Mouse (Mus musculus) forebrain, postnatal 0 days (tissue): Measurements from ENCODE around the gene Ywhae. TPM values are rescaled to one million over a fixed set of nuclear protein-coding genes. Genes with fewer than 3 reads are reported as not detected.

Experiments used
- ATAC-seq: fragments of 200-750 bp; cut with Nextera tagmentation; 2 replicates; pipeline ENCODE4 v1.8.0; 2017; ENCODE audit warnings: mild to moderate bottlenecking, moderate library complexity
- DNase-seq: peaks from one replicate; pipeline ENCODE4 v3.0.0-alpha.2; 2015
- H3K27ac ChIP-seq: fragments of 300-500 bp; sonication (generic); 2 replicates; pipeline ENCODE4 v1.5.1; 2014; ENCODE audit warnings: low read depth, mild to moderate bottlenecking, antibody characterized with exemption, low read length, moderate library complexity, mixed read lengths
- H3K27me3 ChIP-seq: fragments of 300-500 bp; sonication (generic); 2 replicates; pipeline ENCODE4 v1.6.1; 2014; ENCODE audit warnings: mild to moderate bottlenecking, low read length, mixed read lengths; ENCODE audit not compliant: insufficient read depth
- H3K36me3 ChIP-seq: fragments of 300-500 bp; sonication (generic); 2 replicates; pipeline ENCODE4 v1.6.1; 2014; ENCODE audit warnings: mild to moderate bottlenecking, moderate library complexity; ENCODE audit not compliant: insufficient read depth
- H3K4me1 ChIP-seq: fragments of 300-500 bp; sonication (generic); 2 replicates; pipeline ENCODE4 v1.6.1; 2014; ENCODE audit warnings: antibody characterized with exemption; ENCODE audit not compliant: insufficient read depth
- H3K4me2 ChIP-seq: fragments of 300-500 bp; sonication (generic); 2 replicates; pipeline ENCODE4 v1.6.1; 2014; ENCODE audit warnings: low read depth, mild to moderate bottlenecking, moderate library complexity
- H3K4me3 ChIP-seq: fragments of 300-500 bp; sonication (generic); 2 replicates; pipeline ENCODE4 v1.5.1; 2014; ENCODE audit warnings: low read depth, low read length, mixed read lengths
- H3K9ac ChIP-seq: fragments of 300-500 bp; sonication (generic); 2 replicates; pipeline ENCODE4 v1.6.1; 2014; ENCODE audit warnings: mild to moderate bottlenecking
- H3K9me3 ChIP-seq: fragments of 300-500 bp; sonication (generic); 2 replicates; pipeline ENCODE4 v1.6.1; 2016; ENCODE audit warnings: low read length
- CTCF ChIP-seq: sonication (generic); IDR thresholded peaks from 2 replicates; pipeline ENCODE4 v1.5.1; 2016; ENCODE audit warnings: antibody characterized with exemption, control low read depth, low read depth
- WGBS: fragments of 180-500 bp; shearing (Covaris S2); extraction: QIAGEN DNeasy Blood & Tissue Kit; methylation state at CpG from one replicate; pipeline ENCODE4 v1.1.7; 2014; 5-methylcytosine and 5-hydroxymethylcytosine counted together
- polyA plus RNA-seq: library from polyadenylated mRNA; unstranded; fragments of >200 nt; fragmentation: Nextera tagmentation; extraction: Ambion mirVana; gene quantifications from 2 replicates; pipeline ENCODE4 v1.2.1, GENCODE M21; 2015
- total RNA-seq: library from RNA; depleted of rRNA; stranded (reverse); fragments of >200 nt; gene quantifications from 2 replicates; pipeline ENCODE4 v1.2.3, GENCODE M21; 2014

The Ywhae gene
- total and polyA plus RNA-seq, 2 experiments from 2014 or later = 309 to 1,700 TPM

DNA sequence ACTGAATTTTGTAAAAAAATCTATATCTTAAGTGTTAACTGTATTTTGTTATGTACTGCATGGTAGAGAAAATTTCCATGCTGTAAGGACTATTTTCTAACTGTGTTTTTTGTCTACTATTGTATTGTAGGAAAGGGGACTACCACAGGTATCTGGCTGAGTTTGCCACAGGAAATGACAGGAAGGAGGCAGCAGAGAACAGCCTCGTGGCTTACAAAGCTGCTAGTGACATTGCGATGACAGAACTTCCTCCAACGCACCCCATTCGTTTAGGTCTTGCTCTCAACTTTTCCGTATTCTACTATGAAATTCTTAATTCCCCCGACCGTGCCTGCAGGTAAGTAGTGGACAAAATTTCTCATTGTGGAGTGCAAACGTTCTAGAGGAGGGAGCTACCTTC, 24.0 kb downstream of the Ywhae start:
- TF ChIP-seq CTCF = no peak
- H3K36me3 ChIP-seq = peaks cover 47% of the 10 kb centered on the region
- 91% methylated on average over 8 of the region's 8 CpGs for WGBS

DNA sequence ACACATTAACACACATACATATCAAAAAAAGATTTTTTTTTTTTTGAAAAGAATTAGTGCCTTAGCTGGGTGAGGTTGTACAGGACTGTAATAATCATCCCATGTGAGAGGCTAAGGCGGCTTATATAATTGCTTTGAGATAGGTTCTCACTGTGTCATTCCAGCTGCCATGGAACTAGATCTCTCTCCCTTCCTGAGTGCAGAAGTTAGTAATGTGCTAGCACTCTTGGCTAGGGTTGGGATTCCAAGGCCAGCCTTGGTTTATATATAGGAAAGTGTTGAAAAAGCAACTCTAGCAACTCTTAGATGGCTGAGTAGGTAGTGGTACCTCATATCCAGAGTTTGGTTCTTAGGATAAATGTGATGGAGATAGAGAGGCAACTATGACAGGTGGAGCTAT, 25.9 kb downstream of the Ywhae start:
- no peak for ATAC-seq
- H3K9me3 ChIP-seq = no peaks in the 10 kb centered on the region
- no peak for TF ChIP-seq CTCF
- no peaks in the 10 kb centered on the region for H3K27me3 ChIP-seq
- H3K27ac ChIP-seq = no peak overlapping the region
- H3K4me1 ChIP-seq = no peaks in the 10 kb centered on the region
- WGBS = 93% methylated on average over 1 of the region's 1 CpGs
- peaks cover 45% of the 10 kb centered on the region for H3K36me3 ChIP-seq
- H3K9ac ChIP-seq = no peak overlapping the region
- DNase-seq = no peak
- no peak overlapping the region for H3K4me3 ChIP-seq
- H3K4me2 ChIP-seq = no peak overlapping the region

More for the DNA sequence above, 24.0 kb downstream of the Ywhae start:
- Histone ChIP-seq H3K9me3 (no peaks in the 10 kb centered on the region), H3K4me1 (0 out of 2 replicates have a peak, but pooled peaks cover under 1% of the 10 kb centered on the region), H3K4me2 (no peak overlapping the region), H3K27me3 (no peaks in the 10 kb centered on the region), H3K4me3 (no peak overlapping the region), H3K27ac (no peak overlapping the region), H3K9ac (no peak overlapping the region)
- ATAC-seq = no peak
- no peak for DNase-seq

DNA sequence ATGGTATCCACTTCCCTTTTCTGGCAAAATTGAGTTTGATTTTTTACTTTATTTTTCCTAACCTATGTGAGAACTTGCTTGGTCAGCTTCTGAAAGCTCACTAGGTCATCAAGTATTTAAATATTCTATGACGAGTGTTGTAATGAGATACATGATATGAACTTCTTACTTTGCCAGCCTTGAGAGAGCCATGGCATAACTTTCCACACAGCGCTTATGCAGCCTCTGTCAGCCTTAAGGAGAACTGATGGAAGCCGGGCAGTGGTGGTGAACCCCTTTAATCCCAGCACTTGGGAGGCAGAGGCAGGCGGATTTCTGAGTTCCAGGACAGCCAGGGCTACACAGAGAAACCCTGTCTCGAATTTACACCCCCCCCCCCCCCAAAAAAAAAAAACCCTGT, 28.1 kb downstream of the Ywhae start:
- H3K36me3 ChIP-seq = peaks cover 56% of the 10 kb centered on the region
- 98% methylated on average over 5 of the region's 5 CpGs for WGBS
- no peak overlapping the region for H3K4me2 ChIP-seq
- DNase-seq (no peak), ATAC-seq (no peak)
- no peak overlapping the region for H3K9ac ChIP-seq
- no peak overlapping the region for H3K27ac ChIP-seq
- no peak for TF ChIP-seq CTCF
- H3K27me3 ChIP-seq = no peaks in the 10 kb centered on the region
- H3K4me3 ChIP-seq = no peak overlapping the region
- H3K9me3 ChIP-seq = no peaks in the 10 kb centered on the region
- H3K4me1 ChIP-seq = no peaks in the 10 kb centered on the region

DNA sequence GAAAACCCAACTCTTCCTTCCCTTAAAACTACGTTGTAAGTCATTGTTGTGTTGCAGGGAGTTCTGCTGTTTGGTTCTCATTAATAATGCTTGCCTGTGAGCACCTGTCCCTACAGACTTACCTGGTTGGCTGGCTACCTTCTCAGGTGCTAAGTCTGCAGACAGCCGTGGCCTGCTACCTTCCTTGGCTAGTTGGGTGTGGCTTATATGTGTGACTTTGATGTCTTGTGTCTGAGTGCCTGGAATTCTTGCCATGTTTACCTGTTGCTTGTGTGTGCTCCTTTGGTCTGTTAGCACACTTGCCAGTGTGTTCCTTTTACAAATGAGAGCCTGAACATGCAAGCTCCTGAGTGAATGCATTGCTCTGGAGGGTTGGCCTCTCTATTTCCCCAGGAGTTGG, 30.0 kb downstream of the Ywhae start:
- Histone ChIP-seq H3K4me1 (no peaks in the 10 kb centered on the region), H3K4me3 (no peak overlapping the region), H3K27me3 (no peaks in the 10 kb centered on the region), H3K4me2 (no peak overlapping the region), H3K36me3 (peaks cover 60% of the 10 kb centered on the region), H3K27ac (no peak overlapping the region), H3K9me3 (no peaks in the 10 kb centered on the region), H3K9ac (no peak overlapping the region)
- DNase-seq = no peak
- ATAC-seq = no peak
- WGBS = 86% methylated on average over 2 of the region's 2 CpGs
- TF ChIP-seq CTCF = no peak

DNA sequence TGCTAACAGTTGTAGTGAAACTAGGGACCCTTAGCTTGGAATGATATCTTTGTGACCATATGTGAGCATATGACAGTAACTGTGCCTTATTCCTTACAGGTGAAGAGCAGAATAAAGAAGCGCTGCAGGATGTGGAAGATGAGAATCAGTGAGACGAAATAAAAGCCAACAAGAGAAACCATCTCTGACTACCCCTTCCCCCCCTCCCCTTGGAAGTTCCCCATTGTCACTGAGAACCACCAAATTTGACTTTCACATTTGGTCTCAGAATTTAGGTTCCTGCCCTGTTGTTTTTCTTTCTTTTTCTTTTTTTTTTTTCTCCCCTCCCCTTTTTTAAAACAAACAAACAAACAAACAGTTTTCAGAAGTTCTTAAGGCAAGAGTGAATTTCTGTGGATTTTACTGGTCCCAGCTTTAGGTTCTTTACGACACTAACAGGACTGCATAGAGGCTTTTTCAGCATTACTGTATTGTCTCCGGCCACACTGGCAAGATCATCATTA, 31.9 kb downstream of the Ywhae start:
- Histone ChIP-seq H3K9me3 (no peaks in the 10 kb centered on the region), H3K36me3 (peaks cover 48% of the 10 kb centered on the region), H3K4me1 (no peaks in the 10 kb centered on the region), H3K9ac (no peak overlapping the region), H3K4me3 (no peak overlapping the region), H3K27ac (no peak overlapping the region), H3K4me2 (no peak overlapping the region), H3K27me3 (no peaks in the 10 kb centered on the region)
- no peak for ATAC-seq
- no peak for TF ChIP-seq CTCF
- 77% methylated on average over 4 of the region's 4 CpGs for WGBS
- DNase-seq = no peak

DNA sequence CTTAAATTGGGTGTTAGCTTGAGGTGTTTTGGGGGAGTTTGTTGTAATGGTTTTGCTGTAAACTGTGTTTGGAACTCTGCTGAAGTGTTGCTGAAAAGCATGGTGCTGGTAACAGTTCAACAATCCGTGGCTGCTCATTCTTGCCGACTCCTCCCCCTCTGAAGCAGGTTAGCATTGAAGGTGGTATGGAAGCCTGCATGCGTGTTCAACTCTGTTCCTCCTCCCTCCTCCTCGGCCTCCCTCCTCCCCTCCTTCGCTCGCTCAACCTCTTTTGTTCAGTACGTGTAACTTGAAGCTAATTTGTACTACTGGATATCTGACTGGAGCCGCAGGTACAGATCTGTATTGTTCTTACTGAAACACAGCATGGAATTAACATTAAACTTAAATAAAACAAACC, 32.5 kb downstream of the Ywhae start:
- no peak for ATAC-seq
- Histone ChIP-seq H3K27me3 (no peaks in the 10 kb centered on the region), H3K36me3 (peaks cover 43% of the 10 kb centered on the region), H3K27ac (no peak overlapping the region), H3K4me2 (no peak overlapping the region), H3K9ac (no peak overlapping the region), H3K4me3 (no peak overlapping the region), H3K4me1 (no peaks in the 10 kb centered on the region), H3K9me3 (no peaks in the 10 kb centered on the region)
- TF ChIP-seq CTCF = no peak
- no peak for DNase-seq
- 75% methylated on average over 8 of the region's 8 CpGs for WGBS

DNA sequence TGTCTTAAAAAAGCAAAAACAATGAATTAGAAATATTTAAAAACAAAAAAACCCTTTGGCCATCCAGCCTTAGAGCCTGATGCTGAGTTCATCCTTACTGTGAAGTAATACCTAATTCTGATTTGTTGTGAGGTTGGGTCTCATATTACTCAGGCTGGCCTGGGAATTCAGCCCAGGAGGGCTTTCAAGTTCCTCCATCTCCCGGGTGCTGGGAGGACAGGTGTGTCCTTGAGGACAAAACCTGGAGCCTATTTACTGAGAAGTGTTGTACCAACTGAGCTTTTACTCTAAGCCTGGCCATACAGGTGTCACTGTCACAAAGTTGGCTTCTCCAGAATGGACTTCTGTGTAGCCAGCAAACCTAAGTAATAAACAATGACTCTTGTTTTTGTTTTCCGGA, 34.3 kb downstream of the Ywhae start:
- 61% methylated on average over 2 of the region's 2 CpGs for WGBS
- no peaks in the 10 kb centered on the region for H3K9me3 ChIP-seq
- H3K4me1 ChIP-seq = no peaks in the 10 kb centered on the region
- H3K9ac ChIP-seq = no peak overlapping the region
- H3K27me3 ChIP-seq = no peaks in the 10 kb centered on the region
- ATAC-seq (no peak), DNase-seq (no peak)
- peaks cover 30% of the 10 kb centered on the region for H3K36me3 ChIP-seq
- no peak for TF ChIP-seq CTCF
- H3K4me2 ChIP-seq = no peak overlapping the region
- H3K27ac ChIP-seq = no peak overlapping the region; the same call in 1 of the 2 replicates
- H3K4me3 ChIP-seq = no peak overlapping the region
